Mouse (Mus musculus) frontal cortex, postnatal 36 days (tissue): Measurements from ENCODE around the gene St14.
"Not testable (repeated sequence)": the region's sequence is repeated elsewhere in the genome, so short reads cannot be mapped to it uniquely, and the experiment has no call there.

Experiments
- DNase-seq, 2 experiments: peaks; one replicate each; pipeline ENCODE4 v3.0.0; 2022; ENCODE audit warnings: low spot score in 2 of 2

Gene St14

GRCm38 (mm10) chr9:31086085-31086753 is 45.4 kb downstream of the St14 start:
- DNase-seq, result peak; percentile 65 to 81

DNA sequence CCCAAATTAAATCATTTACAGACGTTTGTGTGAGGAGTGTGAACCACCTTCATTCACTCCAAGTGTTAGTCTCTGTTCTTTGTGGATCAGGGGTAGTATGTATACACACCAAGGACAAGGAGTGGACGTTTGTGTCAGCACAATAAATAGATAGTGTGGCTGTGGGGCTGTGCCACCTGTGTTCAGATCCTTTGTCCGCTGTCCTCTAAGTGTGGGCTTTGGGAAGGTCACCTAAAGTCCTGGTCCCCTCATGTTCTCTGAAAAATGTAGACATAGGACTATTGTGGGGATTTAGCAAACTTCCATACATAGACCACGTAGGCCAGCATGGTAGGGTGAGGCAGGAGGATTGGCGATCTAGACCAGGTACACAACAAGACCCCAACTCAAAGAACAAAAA is 46.1 kb downstream of the St14 start:
- DNase-seq, result no peak

DNA sequence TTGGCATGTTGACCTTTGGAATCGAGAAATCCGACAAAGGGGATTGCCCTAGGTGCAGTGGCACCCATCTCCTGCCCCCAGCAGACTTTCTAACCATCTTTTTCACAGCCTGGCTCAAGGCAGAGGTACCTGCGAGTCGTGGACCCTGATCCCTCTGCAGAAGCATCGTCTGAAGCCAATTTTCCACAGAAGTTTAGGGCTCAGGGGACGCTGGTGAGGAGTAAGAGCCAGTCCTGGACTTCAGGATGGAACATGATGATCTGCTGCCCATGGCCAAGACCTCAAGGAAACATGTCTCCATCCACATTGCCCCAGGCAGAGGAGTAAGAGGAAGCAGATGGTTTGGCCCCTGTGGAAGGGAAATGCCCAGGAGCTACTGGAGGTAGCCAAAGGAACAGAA is 48.9 kb downstream of the St14 start:
- DNase-seq, result no peak

DNA sequence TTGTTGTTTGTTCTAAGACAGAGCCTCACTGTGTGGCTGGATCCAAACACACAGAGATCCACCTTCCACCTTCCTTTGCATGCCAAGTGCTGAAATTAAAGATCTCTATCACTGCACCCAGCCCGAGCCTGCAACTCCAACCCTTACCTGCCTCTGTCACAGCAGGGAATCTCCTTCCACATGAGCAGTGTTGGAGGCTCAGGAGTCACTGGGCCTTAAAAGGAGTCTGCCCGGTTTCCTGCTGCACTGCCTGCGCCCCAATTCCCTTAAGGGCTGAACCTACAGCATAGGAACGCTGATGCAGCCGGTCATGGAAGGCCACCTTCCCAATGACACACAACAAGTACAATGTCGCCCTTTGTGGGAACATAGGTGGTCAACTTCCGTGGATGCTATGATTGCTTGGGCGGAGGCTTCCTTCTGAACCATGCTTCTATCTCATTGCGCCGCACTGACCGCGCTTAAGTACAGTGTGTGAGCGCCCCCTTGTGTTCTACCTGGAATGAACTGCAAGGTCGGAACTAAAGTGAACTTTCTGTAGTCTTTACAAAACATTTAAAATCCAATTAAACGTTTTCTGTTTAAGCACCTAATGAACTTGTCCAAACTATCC is 49.5 kb downstream of the St14 start:
- DNase-seq, result peak; percentile 77 to 82

GRCm38 (mm10) chr9:31080726-31081125 is 50.9 kb downstream of the St14 start:
- no peak for DNase-seq

DNA sequence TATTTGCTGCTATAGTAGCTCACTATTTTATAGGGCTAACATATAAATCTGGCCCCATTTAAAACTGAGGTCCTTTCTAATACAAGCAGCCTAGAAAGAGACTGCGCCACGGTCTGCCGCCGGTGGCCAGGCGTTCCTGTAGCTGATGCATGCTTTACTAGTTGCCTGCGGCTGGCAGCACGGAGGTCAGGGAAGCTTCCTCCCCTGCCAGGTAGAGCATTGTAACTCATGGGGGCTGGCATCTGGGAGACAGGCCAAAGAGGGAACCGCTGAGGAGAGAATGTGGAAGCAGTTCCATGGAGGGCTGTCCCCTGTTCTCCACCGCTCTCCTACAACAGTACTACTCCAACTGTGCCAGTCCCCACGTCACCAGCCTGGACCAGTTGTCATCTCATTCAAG is 56.8 kb downstream of the St14 start:
- no peak for DNase-seq

DNA sequence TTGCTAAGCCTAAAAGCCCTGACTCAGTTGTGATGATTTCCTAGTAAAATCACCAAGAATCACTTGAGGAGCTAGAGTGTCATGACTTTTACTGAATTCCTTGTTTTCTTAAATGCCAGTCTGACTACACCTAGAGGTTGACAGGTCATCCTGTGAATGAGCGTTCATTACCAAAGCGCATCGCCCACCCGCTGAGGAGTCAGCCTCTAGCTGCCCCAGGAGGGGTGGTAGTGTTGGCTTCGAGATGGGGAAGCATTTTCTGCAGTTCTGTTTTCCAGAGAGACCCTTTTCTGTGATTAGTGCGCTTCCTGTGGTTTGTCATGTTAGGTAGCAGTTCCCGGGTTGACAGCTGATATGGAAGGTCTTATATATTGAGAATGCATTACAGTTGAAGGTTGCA is 57.9 kb downstream of the St14 start:
- no peak for DNase-seq

GRCm38 (mm10) chr9:31072256-31072655 is 59.4 kb downstream of the St14 start:
- no peak for DNase-seq

DNA sequence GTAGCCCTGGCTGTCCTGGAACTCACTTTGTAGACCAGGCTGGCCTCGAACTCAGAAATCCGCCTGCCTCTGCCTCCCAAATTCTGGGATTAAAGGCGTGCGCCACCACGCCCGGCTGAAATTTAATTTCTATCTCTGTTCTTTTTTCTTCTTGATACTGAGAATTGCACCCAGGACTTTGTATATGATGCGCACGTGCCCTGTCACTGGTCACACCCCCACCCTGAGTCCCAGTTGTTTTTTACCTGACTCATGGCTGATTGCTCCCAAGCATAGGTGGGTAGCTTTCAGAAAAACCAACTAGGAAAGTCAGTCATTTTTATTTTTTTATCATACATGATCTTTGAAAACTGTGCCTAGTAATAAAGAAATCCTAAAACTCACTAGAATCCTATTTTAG is 60.9 kb downstream of the St14 start:
- no peak for DNase-seq

- peak in 1 of 2 experiments; percentile 29 for DNase-seq
These were observed 72.9 kb downstream of the St14 start for GRCm38 (mm10) chr9:31058723-31059122.

DNA sequence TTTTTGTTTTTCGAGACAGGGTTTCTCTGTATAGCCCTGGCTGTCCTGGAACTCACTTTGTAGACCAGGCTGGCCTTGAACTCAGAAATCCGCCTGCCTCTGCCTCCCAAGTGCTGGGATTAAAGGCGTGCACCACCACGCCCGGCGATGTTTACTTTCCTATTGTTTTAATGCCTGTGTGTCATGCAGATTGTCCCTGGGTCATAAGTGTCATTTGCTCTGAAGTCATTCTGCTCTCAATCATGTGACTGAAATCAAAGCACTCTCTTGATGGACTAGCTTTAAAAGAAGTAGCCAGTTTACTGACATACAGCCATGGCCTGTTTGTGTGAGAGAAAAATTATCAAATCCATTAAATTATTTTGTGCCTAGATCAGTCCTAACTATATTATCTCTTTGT is 80.1 kb downstream of the St14 start:
- not testable (repeated sequence) for DNase-seq

GRCm38 (mm10) chr9:31050208-31050607 is 81.4 kb downstream of the St14 start:
- no peak for DNase-seq
